8 mouse cellular contexts compared by ENCODE assay signal in genomic region chr11:60084589-60084988, GRCm38 (mm10). TPM values are rescaled to one million over a fixed set of nuclear protein-coding genes. Genes with fewer than 3 reads are reported as not detected.
DNase-seq lines count a peak whose midpoint lies in the region; ATAC-seq and TF ChIP-seq lines count a peak whose summit lies in the region.

No protein-coding gene starts in this region.

- no peaks in the 10 kb centered on the region for H3K36me3 ChIP-seq in midbrain, embryonic 10.5 days
- H3K36me3 ChIP-seq in midbrain, embryonic 15.5 days (replicated peaks), result no peaks in the 10 kb centered on the region
- no peaks in the 10 kb centered on the region for H3K36me3 ChIP-seq in testis, adult 2 months (ENCODE audit: control insufficient read depth, insufficient read depth, low read length)

- H3K27ac ChIP-seq in cerebellum, adult 2 months (ENCODE audit: insufficient read depth, low read length), result no peak overlapping the region
- no peak overlapping the region for H3K27ac ChIP-seq in midbrain, embryonic 10.5 days (replicated peaks)
- no peak overlapping the region for H3K27ac ChIP-seq in midbrain, embryonic 15.5 days
- no peak overlapping the region for H3K27ac ChIP-seq in testis, adult 2 months (ENCODE audit: control insufficient read depth, insufficient read depth, low read depth, low read length)

- no peak for ATAC-seq in midbrain, embryonic 15.5 days (replicated peaks)
- peak; percentile 63 for ATAC-seq in common myeloid progenitor, adult 5-6 weeks (replicated peaks; ENCODE audit: low read depth, poor library complexity, severe bottlenecking)

- no peaks in the 10 kb centered on the region for H3K9me3 ChIP-seq in midbrain, embryonic 10.5 days (replicated peaks)
- H3K9me3 ChIP-seq in midbrain, embryonic 15.5 days, result no peaks in the 10 kb centered on the region

- H3K4me3 ChIP-seq in cerebellum, adult 2 months (replicated peaks; ENCODE audit: insufficient read depth, low read depth, low read length), result no peak overlapping the region
- H3K4me3 ChIP-seq in midbrain, embryonic 10.5 days, result no peak overlapping the region
- H3K4me3 ChIP-seq in midbrain, embryonic 15.5 days, result no peak overlapping the region
- no peak overlapping the region for H3K4me3 ChIP-seq in lung, adult 2 months (replicated peaks; ENCODE audit: extremely low read depth, low read depth, low read length)
- no peak overlapping the region for H3K4me3 ChIP-seq in testis, adult 2 months (ENCODE audit: control insufficient read depth, low read depth, low read length)

- H3K4me2 ChIP-seq in midbrain, embryonic 15.5 days, result no peak overlapping the region

- H3K4me1 ChIP-seq in cerebellum, adult 2 months (ENCODE audit: control insufficient read depth, insufficient read depth, low read length), result 0 out of 2 replicates have a peak, but pooled peaks cover 5% of the 10 kb centered on the region
- peaks cover 8% of the 10 kb centered on the region for H3K4me1 ChIP-seq in midbrain, embryonic 10.5 days
- peaks cover 7% of the 10 kb centered on the region for H3K4me1 ChIP-seq in midbrain, embryonic 15.5 days
- H3K4me1 ChIP-seq in lung, adult 2 months (ENCODE audit: control insufficient read depth, insufficient read depth, low read length), result no peaks in the 10 kb centered on the region
- H3K4me1 ChIP-seq in testis, adult 2 months (ENCODE audit: control insufficient read depth, insufficient read depth, low read length), result peaks cover 6% of the 10 kb centered on the region

- no peaks in the 10 kb centered on the region for H3K27me3 ChIP-seq in cerebellum, adult 2 months (ENCODE audit: control insufficient read depth, insufficient read depth, low read length)
- H3K27me3 ChIP-seq in midbrain, embryonic 10.5 days (ENCODE audit: low read depth, poor library complexity, severe bottlenecking), result no peaks in the 10 kb centered on the region
- H3K27me3 ChIP-seq in midbrain, embryonic 15.5 days (replicated peaks), result no peaks in the 10 kb centered on the region
- no peaks in the 10 kb centered on the region for H3K27me3 ChIP-seq in testis, adult 2 months (ENCODE audit: control insufficient read depth, insufficient read depth, low read length)

- peak; percentile 71; the same call in 1 of the 2 replicates for TF ChIP-seq CTCF in cerebellum, adult 2 months (IDR thresholded peaks at IDR 0.05; ENCODE audit: borderline replicate concordance, insufficient read depth, low read depth, low read length)
- TF ChIP-seq CTCF in lung, adult 2 months (IDR thresholded peaks at IDR 0.05; ENCODE audit: insufficient read depth, low read length), result peak; percentile 80
- peak; percentile 84; the same call in 1 of the 2 replicates for TF ChIP-seq CTCF in testis, adult 2 months (IDR thresholded peaks at IDR 0.05; ENCODE audit: control insufficient read depth, insufficient read depth, insufficient replicate concordance, low read depth, low read length)

- peak in 1 of 2 experiments; percentile 46 for DNase-seq in cerebellum, adult 2 months
- no peak for DNase-seq in cerebellum, adult 11 months
- peak; percentile 45 for DNase-seq in midbrain, embryonic 10.5 days (ENCODE audit: low spot score)
- peak; percentile 58 for DNase-seq in lung, adult 2 months
- DNase-seq in ovary, postnatal 10 days (ENCODE audit: low spot score), result no peak

- WGBS in cerebellum, adult 2 months, result 28% methylated on average over 2 of the region's 2 CpGs
- WGBS in midbrain, embryonic 10.5 days, result 48% methylated on average over 2 of the region's 2 CpGs
- WGBS in midbrain, embryonic 15.5 days, result 32% methylated on average over 2 of the region's 2 CpGs
- WGBS in lung, adult 2 months, result 37% methylated on average over 2 of the region's 2 CpGs

- TF ChIP-seq POLR2A in cerebellum, adult 2 months (IDR thresholded peaks at IDR 0.05; ENCODE audit: borderline replicate concordance, insufficient read depth, low read length), result no peak
- TF ChIP-seq POLR2A in lung, adult 2 months (IDR thresholded peaks at IDR 0.05; ENCODE audit: borderline replicate concordance, extremely low read depth, low read depth, low read length), result no peak
- no peak for TF ChIP-seq POLR2A in testis, adult 2 months (IDR thresholded peaks at IDR 0.05; ENCODE audit: control insufficient read depth, low read depth, low read length)

- no peak overlapping the region for H3K9ac ChIP-seq in midbrain, embryonic 15.5 days

RNA-seq across cellular contexts. Expression of gene Rai1, which starts 20.2 kb away (rescaled TPM):
- polyA plus RNA-seq in cerebellum, adult 2 months (2012; rRNA removed), result 39.3 and 42.5 TPM in 2 replicates
- polyA plus RNA-seq in midbrain, embryonic 10.5 days (2016; fragmentation: Nextera tagmentation; extraction: Ambion mirVana), result 23.4 and 23.9 TPM in 2 replicates
- polyA plus RNA-seq in midbrain, embryonic 15.5 days (2015; fragmentation: Nextera tagmentation; extraction: Ambion mirVana), result 34.2 and 34.7 TPM in 2 replicates
- total RNA-seq in common myeloid progenitor, adult 5-6 weeks (2017), result 15.5 and 21.1 TPM in 2 replicates
- 46.4 and 47.3 TPM in 2 replicates for polyA plus RNA-seq in lung, adult 2 months (2012; rRNA removed)
- 5.2 and 6.0 TPM in 2 replicates for polyA plus RNA-seq in testis, adult 2 months (2012; rRNA removed)

RNA-seq across cellular contexts. Expression of gene Pemt, which starts 38.3 kb away (rescaled TPM):
- polyA plus RNA-seq in cerebellum, adult 2 months (2012; rRNA removed), result 6.8 and 7.5 TPM in 2 replicates
- 8.6 and 10.8 TPM in 2 replicates for polyA plus RNA-seq in midbrain, embryonic 10.5 days (2016; fragmentation: Nextera tagmentation; extraction: Ambion mirVana)
- 8.1 and 8.4 TPM in 2 replicates for polyA plus RNA-seq in midbrain, embryonic 15.5 days (2015; fragmentation: Nextera tagmentation; extraction: Ambion mirVana)
- total RNA-seq in common myeloid progenitor, adult 5-6 weeks (2017), result 0.92 and 5.6 TPM in 2 replicates
- polyA plus RNA-seq in lung, adult 2 months (2012; rRNA removed), result 6.4 and 7.0 TPM in 2 replicates
- 40.0 and 41.5 TPM in 2 replicates for polyA plus RNA-seq in testis, adult 2 months (2012; rRNA removed)

Comparison
In these comparisons a context has a peak if more than half of its experiments do, and no peak if none do; other contexts are left out.
1. DNase-seq: peak in midbrain, embryonic 10.5 days (single experiment) and lung, adult 2 months (single experiment); none in cerebellum, adult 11 months (single experiment) and ovary, postnatal 10 days (single experiment).
2. Peak in every context shown above with its lines, with median percentiles within 50 percentile points of each other: CTCF ChIP-seq.